Mouse (Mus musculus): ENCODE measurements around the gene H2-DMb2. TPM values are rescaled to one million over a fixed set of nuclear protein-coding genes. Genes with fewer than 3 reads are reported as not detected.

Gene H2-DMb2
- polyA plus RNA-seq, 1 experiment from 2014 or later: 0.30 TPM

DNA sequence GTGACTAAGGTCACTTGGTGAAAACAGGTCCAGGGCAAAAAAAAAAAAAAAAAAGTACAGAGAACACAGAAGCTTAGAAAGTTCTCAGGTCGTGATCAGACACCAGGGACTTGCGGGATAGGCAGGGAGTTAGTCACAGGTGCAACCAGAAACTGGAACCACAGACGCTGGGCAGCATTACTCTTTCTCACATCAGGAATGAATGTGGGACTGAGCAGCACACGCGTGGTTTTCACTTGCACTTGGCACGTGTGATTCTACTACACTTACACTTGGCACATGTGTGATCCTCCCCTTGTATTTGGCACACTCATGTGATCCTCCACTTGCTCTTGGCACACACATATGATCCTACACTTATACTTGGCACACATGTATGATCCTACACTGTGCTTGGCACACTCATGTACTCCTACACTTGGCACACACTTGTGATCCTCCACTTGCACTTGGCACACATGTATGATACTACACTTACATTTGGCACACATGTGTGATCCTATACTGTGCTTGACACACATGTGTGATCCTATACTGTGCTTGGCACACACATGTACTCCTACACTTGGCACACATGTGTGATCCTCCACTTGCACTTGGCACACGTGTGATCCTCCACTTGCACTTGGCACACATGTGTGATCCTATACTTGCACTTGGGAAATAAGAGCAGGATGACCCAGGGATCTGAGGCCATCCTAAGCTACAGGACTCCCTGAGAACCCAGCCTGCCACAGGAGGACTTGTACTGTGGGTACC, 35.8 kb upstream of the H2-DMb2 start:
- no peak overlapping the region for H3K27ac ChIP-seq
- no peaks in the 10 kb centered on the region for H3K27me3 ChIP-seq
- H3K4me2 ChIP-seq: no peak overlapping the region
- no peak for ATAC-seq (ENCODE audit: insufficient number of reproducible peaks, insufficient read depth, low FRiP score, low TSS enrichment, low read depth)
- peaks cover 41% of the 10 kb centered on the region for H3K36me3 ChIP-seq
- no peak overlapping the region for H3K4me3 ChIP-seq (replicated peaks)
- H3K9ac ChIP-seq (replicated peaks): no peak overlapping the region
- 81% methylated on average over 7 of the region's 7 CpGs for WGBS
- H3K9me3 ChIP-seq: 0 out of 2 replicates have a peak, but pooled peaks cover 5% of the 10 kb centered on the region
- 0 out of 2 replicates have a peak, but pooled peaks cover 3% of the 10 kb centered on the region for H3K4me1 ChIP-seq (replicated peaks)

DNA sequence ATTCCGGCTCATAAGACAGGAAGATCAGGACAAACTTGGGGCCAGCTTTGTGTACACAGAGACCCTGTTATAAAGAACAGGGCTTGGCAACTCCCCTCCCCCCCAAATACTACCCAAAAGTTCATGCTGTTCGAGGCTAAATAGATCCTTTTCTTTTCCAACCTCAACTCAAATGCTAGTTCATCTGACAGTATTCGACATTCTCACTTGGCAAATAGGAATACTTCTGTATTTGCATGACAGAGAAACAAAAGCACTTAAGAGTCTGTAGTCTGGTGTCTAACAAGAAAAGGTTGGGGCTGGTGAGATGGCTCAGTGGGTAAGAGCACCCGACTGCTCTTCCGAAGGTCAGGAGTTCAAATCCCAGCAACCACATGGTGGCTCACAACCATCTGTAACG, 34.6 kb upstream of the H2-DMb2 start:
- Histone ChIP-seq H3K9me3 (0 out of 2 replicates have a peak, but pooled peaks cover 5% of the 10 kb centered on the region), H3K36me3 (peaks cover 52% of the 10 kb centered on the region), H3K27ac (no peak overlapping the region), H3K27me3 (no peaks in the 10 kb centered on the region), H3K4me2 (no peak overlapping the region), H3K4me1 (replicated peaks) (0 out of 2 replicates have a peak, but pooled peaks cover 3% of the 10 kb centered on the region), H3K9ac (replicated peaks) (no peak overlapping the region), H3K4me3 (replicated peaks) (no peak overlapping the region)
- no peak for ATAC-seq (ENCODE audit: insufficient number of reproducible peaks, insufficient read depth, low FRiP score, low TSS enrichment, low read depth)
- 84% methylated on average over 6 of the region's 6 CpGs for WGBS

DNA sequence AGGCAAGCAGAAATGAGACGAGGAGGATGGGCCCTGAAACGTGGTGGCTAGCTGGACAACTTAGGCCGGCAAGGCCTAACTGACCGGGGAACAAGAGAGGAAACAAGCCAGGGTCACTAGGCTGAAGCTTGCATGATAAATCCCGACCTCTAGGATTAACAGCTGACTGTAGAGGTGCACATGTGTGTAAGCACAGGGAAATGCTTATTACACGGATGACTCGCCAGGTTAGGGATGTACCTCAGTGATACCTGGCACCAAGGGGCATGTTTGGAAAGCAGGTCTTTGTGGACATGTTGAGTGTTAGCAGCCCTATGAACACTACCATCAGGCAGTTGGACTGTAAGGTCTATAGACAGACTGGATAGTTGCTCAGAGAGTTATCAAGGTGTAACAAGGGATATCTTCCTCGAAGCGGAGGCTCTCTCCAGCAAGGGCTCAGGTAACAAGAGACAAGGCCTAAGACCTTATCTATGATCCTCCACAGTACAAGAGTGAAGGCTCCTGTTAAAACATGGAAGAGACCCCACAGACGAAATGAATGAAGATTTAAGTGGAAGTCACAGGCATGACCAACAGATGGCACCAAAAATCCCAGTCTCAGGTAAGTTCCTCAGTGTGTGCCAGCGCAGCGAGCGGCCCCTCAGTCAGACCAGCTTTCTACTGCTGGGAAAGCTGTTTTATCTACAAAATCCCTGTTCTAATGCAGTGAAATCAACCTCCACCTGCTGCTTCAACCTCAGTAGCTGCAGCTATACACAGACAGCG, 33.9 kb upstream of the H2-DMb2 start:
- 0 out of 2 replicates have a peak, but pooled peaks cover 5% of the 10 kb centered on the region for H3K4me1 ChIP-seq (replicated peaks)
- no peak for ATAC-seq (ENCODE audit: insufficient number of reproducible peaks, insufficient read depth, low FRiP score, low TSS enrichment, low read depth)
- no peak overlapping the region for H3K4me3 ChIP-seq (replicated peaks)
- no peak overlapping the region for H3K4me2 ChIP-seq
- H3K9ac ChIP-seq (replicated peaks): no peak overlapping the region
- H3K27me3 ChIP-seq: no peaks in the 10 kb centered on the region
- WGBS: 81% methylated on average over 14 of the region's 14 CpGs
- peaks cover 60% of the 10 kb centered on the region for H3K36me3 ChIP-seq
- H3K9me3 ChIP-seq: 0 out of 2 replicates have a peak, but pooled peaks cover 5% of the 10 kb centered on the region
- peak overlapping the region; percentile 59; the same call in 1 of the 2 replicates for H3K27ac ChIP-seq

DNA sequence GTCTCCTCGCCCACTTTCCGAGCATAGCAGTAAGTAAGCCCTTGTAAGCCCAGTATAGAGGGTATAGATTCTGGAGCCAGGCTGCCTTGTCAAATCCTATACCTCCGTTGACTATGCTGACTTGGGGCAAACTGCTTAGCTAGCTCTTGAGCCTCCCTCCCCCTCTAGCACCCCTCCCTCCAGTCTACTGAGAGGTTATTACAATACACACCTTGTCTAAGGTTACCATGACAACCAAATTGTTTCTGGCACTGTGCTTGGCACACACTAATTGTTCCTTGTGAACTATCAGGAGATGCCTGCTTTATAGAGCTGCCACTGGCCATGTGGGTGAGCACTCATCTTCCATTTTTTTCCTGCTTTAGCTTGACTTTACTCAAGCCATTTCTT, 33.3 kb upstream of the H2-DMb2 start:
- no peak overlapping the region for H3K4me3 ChIP-seq (replicated peaks)
- 68% methylated on average over 3 of the region's 3 CpGs for WGBS
- peaks cover 66% of the 10 kb centered on the region for H3K36me3 ChIP-seq
- 0 out of 2 replicates have a peak, but pooled peaks cover 4% of the 10 kb centered on the region for H3K9me3 ChIP-seq
- H3K4me1 ChIP-seq (replicated peaks): peaks cover 11% of the 10 kb centered on the region
- H3K4me2 ChIP-seq: no peak overlapping the region
- no peak overlapping the region for H3K9ac ChIP-seq (replicated peaks)
- H3K27ac ChIP-seq: peak overlapping the region; percentile 59; the same call in 1 of the 2 replicates
- no peak for ATAC-seq (ENCODE audit: insufficient number of reproducible peaks, insufficient read depth, low FRiP score, low TSS enrichment, low read depth)
- H3K27me3 ChIP-seq: no peaks in the 10 kb centered on the region

DNA sequence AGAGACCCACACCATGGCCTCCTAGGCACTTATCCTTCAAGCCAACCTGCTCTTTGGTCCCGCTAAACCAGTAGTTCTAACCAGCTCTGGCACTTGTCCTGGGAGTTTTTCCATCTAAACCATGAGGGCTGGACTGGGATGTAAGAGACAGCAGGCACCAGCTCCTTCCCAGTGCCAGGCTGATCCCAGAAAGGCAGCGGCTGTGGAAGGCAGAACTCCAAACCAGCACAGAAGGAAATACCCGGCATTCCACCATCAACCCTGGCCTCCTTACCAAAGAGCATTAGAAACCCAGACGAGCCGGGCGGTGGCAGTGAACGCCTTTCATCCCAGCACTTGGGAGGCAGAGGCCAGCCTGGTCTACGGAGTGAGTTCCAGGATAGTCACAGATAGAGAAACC, 32.8 kb upstream of the H2-DMb2 start:
- Histone ChIP-seq H3K4me3 (replicated peaks) (no peak overlapping the region), H3K4me1 (replicated peaks) (peaks cover 16% of the 10 kb centered on the region), H3K9me3 (no peaks in the 10 kb centered on the region), H3K9ac (replicated peaks) (no peak overlapping the region), H3K27ac (peak overlapping the region; percentile 51; the same call in 1 of the 2 replicates), H3K36me3 (peaks cover 71% of the 10 kb centered on the region), H3K27me3 (no peaks in the 10 kb centered on the region), H3K4me2 (no peak overlapping the region)
- ATAC-seq (ENCODE audit: insufficient number of reproducible peaks, insufficient read depth, low FRiP score, low TSS enrichment, low read depth): no peak
- 55% methylated on average over 8 of the region's 8 CpGs for WGBS

DNA sequence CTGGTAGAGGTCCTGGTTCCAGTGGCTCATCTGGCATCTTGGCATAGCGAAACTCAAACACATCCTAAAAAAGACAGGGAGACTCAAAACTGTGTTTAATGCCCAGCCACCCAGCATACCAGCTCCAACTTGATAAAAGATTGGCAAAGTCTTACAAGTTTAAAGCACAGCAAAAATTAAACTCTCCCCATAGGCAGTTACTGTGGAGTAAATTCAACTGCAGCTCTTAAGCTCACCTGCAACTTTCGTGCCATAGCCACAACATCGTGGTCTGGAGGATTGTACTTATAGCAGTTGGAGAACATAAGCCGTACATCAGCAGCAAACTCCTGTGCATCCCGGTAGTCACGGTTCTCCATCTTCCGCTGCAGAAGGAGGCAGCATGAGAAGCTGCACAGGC, 29.0 kb upstream of the H2-DMb2 start:
- WGBS: 94% methylated on average over 7 of the region's 7 CpGs
- Histone ChIP-seq H3K9ac (replicated peaks) (no peak overlapping the region), H3K4me1 (replicated peaks) (peaks cover 33% of the 10 kb centered on the region), H3K27ac (no peak overlapping the region), H3K4me3 (replicated peaks) (no peak overlapping the region), H3K4me2 (no peak overlapping the region), H3K27me3 (no peaks in the 10 kb centered on the region), H3K9me3 (no peaks in the 10 kb centered on the region), H3K36me3 (peaks cover 90% of the 10 kb centered on the region)
- no peak for ATAC-seq (ENCODE audit: insufficient number of reproducible peaks, insufficient read depth, low FRiP score, low TSS enrichment, low read depth)

DNA sequence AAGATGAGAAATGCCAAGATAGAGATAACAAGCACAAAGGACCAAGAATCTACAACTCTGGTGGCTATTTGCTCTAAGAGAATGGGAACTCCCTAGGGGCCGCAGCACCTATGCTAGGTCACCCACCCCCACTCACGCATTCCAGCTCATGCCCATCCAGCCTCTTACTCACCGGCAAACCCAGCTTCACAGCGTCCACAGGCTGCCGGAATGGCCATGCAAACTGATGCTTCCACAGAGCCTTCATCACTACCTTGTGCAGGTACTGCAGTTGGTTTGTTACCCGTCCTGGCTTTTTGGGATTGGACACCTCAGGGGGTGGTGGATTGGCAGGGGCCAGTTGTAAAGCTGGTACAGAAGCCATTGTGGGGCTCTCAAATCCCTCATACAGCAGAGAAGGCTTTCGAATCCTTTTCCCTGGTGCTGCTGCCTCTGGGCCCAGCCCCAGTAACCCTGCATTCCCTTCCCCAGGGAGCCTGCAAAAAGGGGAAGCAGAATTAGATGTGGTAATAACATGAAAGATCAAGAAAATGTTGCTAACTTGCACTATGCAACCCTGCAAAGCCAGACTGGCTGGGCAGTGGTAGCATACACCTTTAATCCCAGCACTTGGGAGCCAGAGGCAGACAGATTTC, 26.3 kb upstream of the H2-DMb2 start:
- H3K4me2 ChIP-seq: peak overlapping the region; percentile 74
- H3K27me3 ChIP-seq: no peaks in the 10 kb centered on the region
- H3K4me3 ChIP-seq (replicated peaks): peak overlapping the region; percentile 99
- H3K36me3 ChIP-seq: peaks cover 62% of the 10 kb centered on the region
- ATAC-seq (ENCODE audit: insufficient number of reproducible peaks, insufficient read depth, low FRiP score, low TSS enrichment, low read depth): no peak
- WGBS: 45% methylated on average over 7 of the region's 7 CpGs
- peak overlapping the region; percentile 99 for H3K9ac ChIP-seq (replicated peaks)
- no peak overlapping the region for H3K27ac ChIP-seq
- H3K4me1 ChIP-seq (replicated peaks): peaks cover 30% of the 10 kb centered on the region
- no peaks in the 10 kb centered on the region for H3K9me3 ChIP-seq

DNA sequence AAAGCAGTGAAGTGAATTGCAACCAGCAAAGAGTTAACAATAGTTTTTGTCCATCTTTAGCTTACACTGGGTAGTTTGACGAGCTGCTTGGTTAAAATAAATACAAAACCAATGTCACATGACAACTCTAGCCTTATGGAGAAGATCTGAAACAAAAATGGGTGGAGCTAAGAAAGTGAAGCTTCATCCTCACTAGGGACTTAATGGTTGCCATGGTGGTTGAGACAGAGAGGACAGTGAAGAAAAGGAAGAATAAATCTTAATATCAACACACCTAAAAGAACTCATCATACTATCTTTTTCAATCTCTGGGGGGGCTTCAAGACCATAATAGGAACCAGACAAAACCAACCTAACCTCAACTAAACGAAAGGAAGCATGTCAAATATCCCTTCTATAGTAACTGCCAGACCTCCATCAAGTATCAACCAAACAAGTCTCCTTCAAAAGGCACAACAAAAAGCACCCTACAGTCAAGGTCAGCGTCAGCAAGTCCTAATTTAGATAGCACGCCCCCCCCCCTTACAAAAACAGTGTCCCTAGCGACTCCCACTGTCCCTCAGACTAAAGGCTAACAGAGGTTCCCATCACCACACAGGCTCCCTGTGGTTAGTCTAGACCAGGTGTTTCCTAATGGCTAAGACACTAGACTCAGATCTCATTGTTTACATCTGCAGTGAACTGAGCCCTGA, 25.5 kb upstream of the H2-DMb2 start:
- 2% methylated on average over 5 of the region's 5 CpGs for WGBS
- peak overlapping the region; percentile 99 for H3K4me3 ChIP-seq (replicated peaks)
- peaks cover 55% of the 10 kb centered on the region for H3K36me3 ChIP-seq
- H3K4me2 ChIP-seq: peak overlapping the region; percentile 74
- no peak for ATAC-seq (ENCODE audit: insufficient number of reproducible peaks, insufficient read depth, low FRiP score, low TSS enrichment, low read depth)
- H3K9ac ChIP-seq (replicated peaks): peak overlapping the region; percentile 99
- H3K27ac ChIP-seq: peak overlapping the region; percentile 100; the same call in 1 of the 2 replicates
- H3K4me1 ChIP-seq (replicated peaks): peaks cover 30% of the 10 kb centered on the region
- no peaks in the 10 kb centered on the region for H3K27me3 ChIP-seq
- no peaks in the 10 kb centered on the region for H3K9me3 ChIP-seq

DNA sequence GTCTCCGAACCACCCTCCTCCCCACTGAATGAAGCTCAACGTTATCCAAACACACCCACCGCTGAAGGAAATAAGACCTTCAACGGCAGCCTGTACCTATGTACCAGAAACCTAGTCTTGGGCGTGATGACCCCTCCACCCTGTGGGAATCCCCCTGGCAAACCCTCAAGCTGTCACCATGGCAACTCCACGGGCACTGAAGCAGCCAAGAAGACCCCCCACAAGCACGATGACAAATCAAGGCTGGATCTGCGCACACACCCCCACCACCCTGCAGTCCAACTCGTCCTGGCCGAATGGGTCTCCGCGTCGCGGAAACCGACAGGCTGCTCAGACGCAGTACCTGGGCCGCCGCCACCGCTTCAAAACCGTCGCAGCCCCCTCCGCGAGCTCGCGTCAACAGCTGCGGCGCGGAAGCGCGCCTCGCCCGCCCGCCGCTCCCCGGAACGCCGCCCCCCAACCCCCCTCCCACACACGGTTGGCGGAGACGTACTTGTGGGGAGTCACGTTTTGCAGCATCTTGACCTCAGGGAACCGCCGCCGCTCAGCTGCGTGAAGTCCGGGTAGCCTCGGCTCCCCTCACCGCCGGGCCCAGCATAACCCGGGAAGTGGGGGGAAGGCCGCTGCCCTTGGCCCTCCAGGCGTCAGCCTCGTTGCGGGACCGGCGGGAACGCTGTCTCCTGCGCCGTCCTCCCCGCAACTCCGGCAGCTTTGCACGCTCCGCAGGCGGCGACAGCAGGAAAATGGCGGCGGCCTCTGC, 24.8 kb upstream of the H2-DMb2 start:
- H3K9me3 ChIP-seq: no peaks in the 10 kb centered on the region
- peak overlapping the region; percentile 99 for H3K4me3 ChIP-seq (replicated peaks)
- under 1% methylated on average over 67 of the region's 67 CpGs for WGBS
- no peak for ATAC-seq (ENCODE audit: insufficient number of reproducible peaks, insufficient read depth, low FRiP score, low TSS enrichment, low read depth)
- peak overlapping the region; percentile 99 for H3K9ac ChIP-seq (replicated peaks)
- H3K27me3 ChIP-seq: no peaks in the 10 kb centered on the region
- H3K36me3 ChIP-seq: peaks cover 48% of the 10 kb centered on the region
- peak overlapping the region; percentile 100 for H3K27ac ChIP-seq
- peaks cover 30% of the 10 kb centered on the region for H3K4me1 ChIP-seq (replicated peaks)
- peak overlapping the region; percentile 74 for H3K4me2 ChIP-seq

DNA sequence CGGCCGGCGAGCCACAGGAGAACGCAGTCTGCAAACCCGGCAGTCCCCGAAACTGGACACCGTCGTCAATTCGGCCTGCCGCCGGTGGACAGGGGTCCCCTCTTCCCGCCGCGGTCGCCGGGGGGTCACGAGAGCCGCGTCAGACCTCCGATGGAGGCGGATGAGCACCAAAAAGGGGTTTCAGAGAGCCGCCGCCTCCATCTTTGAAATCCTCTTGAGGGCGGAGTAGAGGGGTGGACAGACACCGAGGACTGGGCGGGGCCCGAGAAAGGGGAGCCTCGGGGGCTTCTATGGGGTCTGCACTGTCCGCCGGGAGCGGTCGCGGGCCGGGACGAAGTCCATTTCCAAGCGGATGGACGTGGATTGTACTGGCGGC, 24.2 kb upstream of the H2-DMb2 start:
- no peak; the same call in 1 of the 2 replicates for ATAC-seq (ENCODE audit: insufficient number of reproducible peaks, insufficient read depth, low FRiP score, low TSS enrichment, low read depth)
- Histone ChIP-seq H3K4me2 (peak overlapping the region; percentile 74), H3K9ac (replicated peaks) (peak overlapping the region; percentile 99), H3K36me3 (peaks cover 42% of the 10 kb centered on the region), H3K27ac (peak overlapping the region; percentile 100), H3K27me3 (no peaks in the 10 kb centered on the region), H3K9me3 (no peaks in the 10 kb centered on the region), H3K4me1 (replicated peaks) (peaks cover 35% of the 10 kb centered on the region), H3K4me3 (replicated peaks) (peak overlapping the region; percentile 99)
- under 1% methylated on average over 38 of the region's 38 CpGs for WGBS
